In genomic region chr9:71680381-71680780, GRCm38 (mm10) we compare ENCODE assay signal across 25 mouse cellular contexts.
DNase-seq lines count a peak whose midpoint lies in the region; ATAC-seq and TF ChIP-seq lines count a peak whose summit lies in the region.
"Had no signal": no experiment of that assay in that cellular context is flagged by ENCODE, and none has a peak within 500 bp of the region (broad histone marks: within the 10 kb centered on the region; RNA-seq: fewer than 3 reads in every experiment).

No protein-coding gene starts in this region.

- H3K4me3 ChIP-seq in forebrain, postnatal 0 days (ENCODE audit: low read depth, low read length) = no peak overlapping the region
- no peak overlapping the region for H3K4me3 ChIP-seq in forebrain, embryonic 13.5 days
- H3K4me3 ChIP-seq: erythroblast, embryonic 14.5 days; hindbrain, embryonic 12.5 days; intestine, embryonic 15.5 days; liver, embryonic 13.5 days; megakaryocyte, embryonic 14.5 days; midbrain, embryonic 12.5 days; myocyte; neural tube, embryonic 13.5 days had no signal

- no peak overlapping the region for H3K4me2 ChIP-seq in forebrain, postnatal 0 days (ENCODE audit: low read depth)
- H3K4me2 ChIP-seq in forebrain, embryonic 13.5 days = no peak overlapping the region
- H3K4me2 ChIP-seq: heart, embryonic 11.5 days; hindbrain, embryonic 12.5 days; intestine, embryonic 15.5 days; liver, embryonic 13.5 days; midbrain, embryonic 12.5 days; neural tube, embryonic 13.5 days had no signal

- no peaks in the 10 kb centered on the region for H3K36me3 ChIP-seq in forebrain, postnatal 0 days (ENCODE audit: insufficient read depth)
- H3K36me3 ChIP-seq in forebrain, embryonic 13.5 days (ENCODE audit: poor library complexity, severe bottlenecking) = no peaks in the 10 kb centered on the region
- H3K36me3 ChIP-seq: hindbrain, embryonic 12.5 days; intestine, embryonic 15.5 days; liver, embryonic 13.5 days; midbrain, embryonic 12.5 days; neural tube, embryonic 13.5 days had no signal

- H3K9ac ChIP-seq in forebrain, postnatal 0 days = no peak overlapping the region
- no peak overlapping the region for H3K9ac ChIP-seq in forebrain, embryonic 13.5 days
- H3K9ac ChIP-seq: hindbrain, embryonic 12.5 days; intestine, embryonic 15.5 days; liver, embryonic 13.5 days; midbrain, embryonic 12.5 days; neural tube, embryonic 13.5 days had no signal

- H3K4me1 ChIP-seq in forebrain, postnatal 0 days (ENCODE audit: insufficient read depth) = no peaks in the 10 kb centered on the region
- no peaks in the 10 kb centered on the region for H3K4me1 ChIP-seq in forebrain, embryonic 13.5 days
- H3K4me1 ChIP-seq: midbrain, embryonic 12.5 days had no signal

- no peak overlapping the region for H3K27ac ChIP-seq in forebrain, postnatal 0 days (ENCODE audit: low read depth, low read length)
- H3K27ac ChIP-seq in forebrain, embryonic 13.5 days = no peak overlapping the region
- H3K27ac ChIP-seq: hindbrain, embryonic 12.5 days; hindbrain, postnatal 0 days; intestine, embryonic 15.5 days; liver, embryonic 13.5 days; midbrain, embryonic 12.5 days; neural tube, embryonic 13.5 days had no signal

- no peak for TF ChIP-seq CTCF in forebrain, postnatal 0 days (IDR thresholded peaks at IDR 0.05; ENCODE audit: low read depth)

- no peak for ATAC-seq in forebrain, postnatal 0 days
- no peak for ATAC-seq in forebrain, embryonic 13.5 days
- ATAC-seq: hindbrain, postnatal 0 days; intestine, embryonic 15.5 days had no signal

- no peaks in the 10 kb centered on the region for H3K9me3 ChIP-seq in forebrain, postnatal 0 days (ENCODE audit: low read length)
- no peaks in the 10 kb centered on the region for H3K9me3 ChIP-seq in forebrain, embryonic 13.5 days (replicated peaks)
- H3K9me3 ChIP-seq: hindbrain, embryonic 12.5 days; intestine, embryonic 15.5 days; liver, embryonic 13.5 days; midbrain, embryonic 12.5 days; neural tube, embryonic 13.5 days had no signal

- peak; percentile 55 for DNase-seq in forebrain, postnatal 0 days
- DNase-seq in layer of hippocampus, postnatal 25 days (ENCODE audit: extremely low spot score in 1 of 2, low spot score in 1 of 2) = peak; percentile 8 to 12
- no peak for DNase-seq in layer of hippocampus, adult 18-20 months (ENCODE audit: low spot score in 2 of 2)
- peak; percentile 52 for DNase-seq in right cerebral cortex, postnatal 4 days
- no peak for DNase-seq in right cerebral cortex, adult 2 months (ENCODE audit: low spot score in 2 of 2)
- DNase-seq: adrenal gland, postnatal 25 days; B cell, adult 2 months; cerebellum, adult 2 months; heart, postnatal 36 days; kidney, adult 2 months; kidney, postnatal 36 days; layer of hippocampus, adult 9-11 months; liver, embryonic 13.5 days; lung, adult 18-20 months; lung, postnatal 4 days had no signal

- 61% methylated on average over 9 of the region's 9 CpGs for WGBS in forebrain, postnatal 0 days
- WGBS in forebrain, embryonic 13.5 days = 82% methylated on average over 9 of the region's 9 CpGs

- no peaks in the 10 kb centered on the region for H3K27me3 ChIP-seq in forebrain, postnatal 0 days (ENCODE audit: insufficient read depth, low read length)
- H3K27me3 ChIP-seq in forebrain, embryonic 13.5 days = no peaks in the 10 kb centered on the region
- H3K27me3 ChIP-seq: hindbrain, embryonic 12.5 days; intestine, embryonic 15.5 days; midbrain, embryonic 12.5 days; neural tube, embryonic 13.5 days had no signal

Comparison
In these comparisons a context has a peak if more than half of its experiments do, and no peak if none do; other contexts are left out.
1. DNase-seq: peak in forebrain, postnatal 0 days (single experiment), layer of hippocampus, postnatal 25 days (2 of 2) and right cerebral cortex, postnatal 4 days (single experiment); none in layer of hippocampus, adult 18-20 months (0 of 2) and right cerebral cortex, adult 2 months (0 of 2).